16 mouse cellular contexts compared by ENCODE assay signal in the genomic region with DNA sequence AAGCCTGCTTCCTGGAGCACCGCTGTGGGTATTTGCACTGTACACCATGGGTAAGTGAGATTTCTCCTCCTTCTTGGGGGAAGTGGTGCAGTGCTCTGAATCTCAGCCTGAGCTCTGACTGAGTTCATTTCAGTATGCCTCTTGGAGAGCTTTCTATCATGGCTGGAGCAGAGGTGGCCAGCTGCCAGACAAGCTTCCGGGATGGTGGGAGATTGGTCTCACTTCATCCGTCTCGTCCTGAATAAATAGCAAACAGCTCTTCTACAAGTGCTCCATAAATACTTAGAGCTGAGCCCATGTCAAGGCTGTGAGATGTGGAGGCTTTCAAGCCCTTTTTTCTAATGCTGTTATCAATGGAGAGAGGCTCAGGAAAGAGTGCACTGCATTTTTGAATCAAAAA. TPM values are rescaled to one million over a fixed set of nuclear protein-coding genes. Genes with fewer than 3 reads are reported as not detected.
"Had no signal": no experiment of that assay in that cellular context is flagged by ENCODE, and none has a peak within 500 bp of the region (broad histone marks: within the 10 kb centered on the region; RNA-seq: fewer than 3 reads in every experiment).

No protein-coding gene starts in this region.

- H3K4me3 ChIP-seq: hindbrain, embryonic 15.5 days; limb, embryonic 15.5 days; liver, embryonic 13.5 days; midbrain, embryonic 10.5 days; midbrain, embryonic 15.5 days; neural tube, embryonic 13.5 days had no signal

- H3K9ac ChIP-seq: hindbrain, embryonic 15.5 days; limb, embryonic 15.5 days; liver, embryonic 13.5 days; liver, postnatal 0 days; midbrain, embryonic 15.5 days; neural tube, embryonic 13.5 days had no signal

- H3K27ac ChIP-seq: hindbrain, embryonic 15.5 days; limb, embryonic 15.5 days; liver, embryonic 13.5 days; midbrain, embryonic 10.5 days; midbrain, embryonic 15.5 days; neural tube, embryonic 13.5 days had no signal

- H3K36me3 ChIP-seq: hindbrain, embryonic 15.5 days; limb, embryonic 15.5 days; liver, embryonic 13.5 days; midbrain, embryonic 10.5 days; midbrain, embryonic 15.5 days had no signal

- H3K9me3 ChIP-seq: hindbrain, embryonic 15.5 days; limb, embryonic 15.5 days; liver, embryonic 13.5 days; midbrain, embryonic 10.5 days; midbrain, embryonic 15.5 days; neural tube, embryonic 13.5 days had no signal

- ATAC-seq: inflammation-experienced regulatory T-cells, adult 6 months; intestine, postnatal 0 days; liver, postnatal 0 days; midbrain, embryonic 15.5 days had no signal

- H3K4me2 ChIP-seq: hindbrain, embryonic 15.5 days; limb, embryonic 15.5 days; liver, embryonic 13.5 days; midbrain, embryonic 15.5 days; neural tube, embryonic 13.5 days had no signal

- DNase-seq: kidney, adult 9 months; kidney, postnatal 25 days; liver, embryonic 13.5 days; liver, postnatal 0 days; right cerebral cortex, postnatal 4 days; spleen, adult 18-20 months; thymus, adult 18-20 months; thymus, postnatal 14 days had no signal

RNA-seq across cellular contexts. Expression of a gene that starts 18.8 kb away (rescaled TPM):
- total RNA-seq: megakaryocyte, adult 5-6 weeks had no signal
